Mouse (Mus musculus) CH12.LX (cell line): ENCODE data around the gene Ncor2. TPM values are rescaled to one million over a fixed set of nuclear protein-coding genes. Genes with fewer than 3 reads are reported as not detected.

Experiments used
- DNase-seq: peaks from one replicate; pipeline ENCODE4 v3.0.0-alpha.2; 2013; ENCODE audit errors: extremely low read depth
- H3K27ac ChIP-seq: 2 replicates; pipeline ENCODE4 v1.5.1; 2012; ENCODE audit warnings: low read depth, mild to moderate bottlenecking, control low read depth, moderate library complexity; ENCODE audit not compliant: insufficient read depth
- H3K27me3 ChIP-seq: replicated peaks from 2 replicates; pipeline ENCODE3; 2012; ENCODE audit warnings: inconsistent platforms
- H3K36me3 ChIP-seq, 2 experiments: replicated peaks in 1 of 2; 2 replicates each; pipeline versions ENCODE3 to v1.6.1; 2012; ENCODE audit warnings: inconsistent platforms in 1 of 2, low read length in 1 of 2, mild to moderate bottlenecking in 1 of 2, mixed read lengths in 1 of 2, moderate library complexity in 1 of 2; ENCODE audit not compliant: control insufficient read depth in 1 of 2, insufficient read depth in 1 of 2
- H3K4me1 ChIP-seq, 2 experiments: 2 replicates each; pipeline ENCODE4 v1.6.1; 2012; ENCODE audit warnings: inconsistent platforms in 1 of 2, moderate library complexity in 1 of 2; ENCODE audit not compliant: insufficient read depth in 2 of 2, control insufficient read depth in 1 of 2
- H3K4me2 ChIP-seq: 2 replicates; pipeline ENCODE4 v1.6.1; 2012; ENCODE audit warnings: low read depth, mild to moderate bottlenecking, control low read depth; ENCODE audit not compliant: poor library complexity, insufficient read depth, severe bottlenecking
- H3K4me3 ChIP-seq, 3 experiments: fragments of 150-350 bp in 1 of 3; sonication (generic) in 1 of 3; replicated peaks in 1 of 3; 2 replicates each; pipeline versions ENCODE3 to v1.5.1; 2011 to 2012; ENCODE audit warnings: low read depth in 2 of 3, low read length in 2 of 3, mild to moderate bottlenecking in 2 of 3, moderate library complexity in 2 of 3, control low read depth in 1 of 3, improper control_type of control experiment in 1 of 3, inconsistent platforms in 1 of 3, mixed read lengths in 1 of 3; ENCODE audit not compliant: poor library complexity in 1 of 3
- H3K79me2 ChIP-seq: replicated peaks from 2 replicates; pipeline ENCODE4 v1.6.1; 2012; ENCODE audit warnings: mild to moderate bottlenecking, moderate library complexity; ENCODE audit not compliant: control insufficient read depth, poor library complexity, insufficient read depth, severe bottlenecking; ENCODE audit errors: extremely low read depth
- H3K9ac ChIP-seq: 2 replicates; pipeline ENCODE4 v1.6.1; 2012; ENCODE audit warnings: low read depth, mild to moderate bottlenecking, control low read depth, moderate library complexity; ENCODE audit not compliant: insufficient read depth
- H3K9me3 ChIP-seq: replicated peaks from 2 replicates; pipeline ENCODE3; 2012; ENCODE audit warnings: low read length, inconsistent platforms, mixed read lengths
- CHD1 ChIP-seq: IDR thresholded peaks from 2 replicates; pipeline ENCODE4 v1.6.1; 2012; ENCODE audit warnings: low read depth, low read length, improper control_type of control experiment, inconsistent platforms
- CHD2 ChIP-seq: IDR thresholded peaks from 2 replicates; pipeline ENCODE4 v1.6.1; 2011; ENCODE audit warnings: low read length, improper control_type of control experiment
- E2F4 ChIP-seq: IDR thresholded peaks from 2 replicates; pipeline ENCODE4 v1.6.1; 2011; ENCODE audit warnings: low read depth, low read length, improper control_type of control experiment; ENCODE audit not compliant: insufficient replicate concordance
- IRF4 ChIP-seq: IDR thresholded peaks from 2 replicates; pipeline ENCODE4 v1.6.1; 2014; ENCODE audit warnings: low read depth, mild to moderate bottlenecking, inconsistent platforms, low read length, improper control_type of control experiment
- JUN ChIP-seq: IDR thresholded peaks from 2 replicates; pipeline ENCODE4 v1.6.1; 2011; ENCODE audit warnings: low read depth, mild to moderate bottlenecking, low read length, improper control_type of control experiment, moderate library complexity; ENCODE audit not compliant: insufficient read depth
- MAX ChIP-seq: IDR thresholded peaks from 2 replicates; pipeline ENCODE4 v1.6.1; 2011; ENCODE audit warnings: low read length, improper control_type of control experiment
- MAZ ChIP-seq: IDR thresholded peaks from 2 replicates; pipeline ENCODE4 v1.6.1; 2012; ENCODE audit warnings: low read depth, mild to moderate bottlenecking, inconsistent platforms, low read length, improper control_type of control experiment, moderate library complexity
- MEF2A ChIP-seq: IDR thresholded peaks from 2 replicates; pipeline ENCODE4 v1.6.1; 2014; ENCODE audit warnings: low read depth, mild to moderate bottlenecking, inconsistent platforms, low read length, improper control_type of control experiment, borderline replicate concordance
- MXI1 ChIP-seq: IDR thresholded peaks from 2 replicates; pipeline ENCODE4 v1.6.1; 2011; ENCODE audit warnings: mild to moderate bottlenecking, low read depth, low read length, improper control_type of control experiment
- NRF1 ChIP-seq: IDR thresholded peaks from 2 replicates; pipeline ENCODE4 v1.6.1; 2014; ENCODE audit warnings: low read depth, mild to moderate bottlenecking, inconsistent platforms, low read length, improper control_type of control experiment, moderate library complexity
- POLR2AphosphoS2 ChIP-seq: IDR thresholded peaks from 2 replicates; pipeline ENCODE4 v1.6.1; 2011; ENCODE audit warnings: low read depth, low read length, improper control_type of control experiment
- RAD21 ChIP-seq: IDR thresholded peaks from 2 replicates; pipeline ENCODE4 v1.6.1; 2011; ENCODE audit warnings: low read depth, mild to moderate bottlenecking, low read length, improper control_type of control experiment, moderate library complexity
- SIN3A ChIP-seq: IDR thresholded peaks from 2 replicates; pipeline ENCODE4 v1.6.1; 2012; ENCODE audit warnings: low read length, improper control_type of control experiment, inconsistent platforms
- TBP ChIP-seq: conservative IDR thresholded peaks from 2 replicates; pipeline ENCODE4 v1.6.1; 2011; ENCODE audit warnings: low read depth, low read length, improper control_type of control experiment
- UBTF ChIP-seq: IDR thresholded peaks from 2 replicates; pipeline ENCODE4 v1.6.1; 2012; ENCODE audit warnings: low read depth, mild to moderate bottlenecking, inconsistent platforms, low read length, improper control_type of control experiment, moderate library complexity
- USF2 ChIP-seq: conservative IDR thresholded peaks from 2 replicates; pipeline ENCODE4 v1.6.1; 2011; ENCODE audit warnings: low read depth, low read length, improper control_type of control experiment
- ZKSCAN1 ChIP-seq: IDR thresholded peaks from 2 replicates; pipeline ENCODE4 v1.6.1; 2012; ENCODE audit warnings: low read depth, inconsistent platforms, low read length, improper control_type of control experiment, borderline replicate concordance
- ZMIZ1 ChIP-seq: IDR thresholded peaks from 2 replicates; pipeline ENCODE4 v1.6.1; 2012; ENCODE audit warnings: low read depth, mild to moderate bottlenecking, inconsistent platforms, low read length, improper control_type of control experiment
- ZNF384 ChIP-seq: IDR thresholded peaks from 2 replicates; pipeline ENCODE4 v1.6.1; 2012; ENCODE audit warnings: low read depth, low read length, improper control_type of control experiment, inconsistent platforms
- dilution Hi-C: fragments of 300-500 bp; cut with MboI; formaldehyde crosslinking; loops from 2 replicates; pipeline ENCODE4 v1.14.3; 2020; ENCODE audit warnings: low sequenced_read_pairs; ENCODE audit not compliant: extremely low pct_unique_long_range_greater_than_20kb, extremely low pct_ligation_motif_present
- in situ Hi-C: fragments of 300-500 bp; cut with MboI; formaldehyde crosslinking; loops from 3 replicates; pipeline ENCODE4 v1.14.3; 2019; ENCODE audit warnings: low sequenced_read_pairs, low pct_ligation_motif_present, low pct_unique_long_range_greater_than_20kb, mixed read lengths
- polyA plus RNA-seq: library from polyadenylated mRNA; unstranded; fragments of >175 nt; gene quantifications from 2 replicates; pipeline ENCODE4 v1.2.1, GENCODE M21; 2012; ENCODE audit warnings: low read depth; ENCODE audit not compliant: insufficient read length
- total RNA-seq, 2 experiments: library from RNA; depleted of rRNA; stranded (reverse); fragments of 300-350 nt in 1 of 2; fragments of >200 nt in 1 of 2; gene quantifications; 2 replicates each; pipeline ENCODE4 v1.2.3; 2012 to 2014

The Ncor2 gene
- total and polyA plus RNA-seq, 3 experiments, result 3.9 to 44.7 (median 10.8) TPM

DNA sequence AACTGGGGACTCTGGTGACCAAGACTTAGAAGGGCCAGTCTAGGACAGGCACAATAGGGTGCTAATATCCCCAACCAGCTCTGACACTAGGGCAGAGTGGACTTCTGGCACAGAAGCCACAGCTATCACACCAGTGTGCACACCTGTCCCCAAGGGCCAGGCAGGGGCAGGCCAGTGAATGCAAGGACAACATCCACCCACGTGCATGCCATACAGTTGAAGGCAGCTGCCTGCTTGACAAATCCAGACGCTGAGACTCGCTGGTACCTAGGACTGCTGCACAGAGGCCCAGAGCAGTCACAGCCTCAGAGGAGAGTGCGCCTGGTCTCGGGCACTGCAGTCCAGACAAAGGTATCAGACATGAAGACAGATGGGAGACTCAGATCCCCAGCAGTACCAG, 11.5 kb downstream of the Ncor2 start:
- Histone ChIP-seq H3K4me2 (no peak overlapping the region), H3K9me3 (no peaks in the 10 kb centered on the region), H3K9ac (no peak overlapping the region), H3K4me1 (peaks cover 3 to 69% of the 10 kb centered on the region in 2 experiments; a peak in 3 of 4 replicates), H3K36me3 (peaks cover 0 to 61% of the 10 kb centered on the region in 2 experiments), H3K27me3 (no peaks in the 10 kb centered on the region), H3K27ac (no peak overlapping the region), H3K79me2 (peaks cover 13% of the 10 kb centered on the region), H3K4me3 (no peak overlapping the region)
- TF ChIP-seq MXI1 (no peak), ZMIZ1 (no peak), TBP (no peak), CHD2 (no peak), UBTF (no peak), MAX (no peak), ZNF384 (no peak), ZKSCAN1 (no peak), RAD21 (no peak), SIN3A (no peak), MEF2A (no peak), NRF1 (no peak), POLR2AphosphoS2 (no peak), USF2 (no peak), JUN (no peak), IRF4 (no peak), MAZ (no peak), CHD1 (no peak), E2F4 (no peak)
- dilution Hi-C loops (no loop called here), in situ Hi-C loops (no loop called here)
- DNase-seq, result no peak

- Histone ChIP-seq H3K27ac (no peak overlapping the region), H3K36me3 (peaks cover 0 to 69% of the 10 kb centered on the region in 2 experiments), H3K4me2 (no peak overlapping the region), H3K27me3 (no peaks in the 10 kb centered on the region), H3K9ac (no peak overlapping the region), H3K9me3 (no peaks in the 10 kb centered on the region), H3K4me1 (peaks cover 3 to 67% of the 10 kb centered on the region in 2 experiments; a peak in 3 of 4 replicates), H3K79me2 (peaks cover 9% of the 10 kb centered on the region; the same call in 1 of the 2 replicates), H3K4me3 (no peak overlapping the region)
- no peak for TF ChIP-seq MXI1
- DNase-seq, result no peak
- in situ Hi-C loops, result no loop called here
- dilution Hi-C loops, result no loop called here
Measured at GRCm38 (mm10) chr5:125165993-125166392, 13.0 kb downstream of the Ncor2 start.
